Mouse (Mus musculus) thymus, postnatal 25 days (tissue): ENCODE data around the gene Plscr4.

ENCODE experiments used
- DNase-seq: peaks from one replicate; pipeline ENCODE4 v3.0.0; 2022

Gene Plscr4

DNA sequence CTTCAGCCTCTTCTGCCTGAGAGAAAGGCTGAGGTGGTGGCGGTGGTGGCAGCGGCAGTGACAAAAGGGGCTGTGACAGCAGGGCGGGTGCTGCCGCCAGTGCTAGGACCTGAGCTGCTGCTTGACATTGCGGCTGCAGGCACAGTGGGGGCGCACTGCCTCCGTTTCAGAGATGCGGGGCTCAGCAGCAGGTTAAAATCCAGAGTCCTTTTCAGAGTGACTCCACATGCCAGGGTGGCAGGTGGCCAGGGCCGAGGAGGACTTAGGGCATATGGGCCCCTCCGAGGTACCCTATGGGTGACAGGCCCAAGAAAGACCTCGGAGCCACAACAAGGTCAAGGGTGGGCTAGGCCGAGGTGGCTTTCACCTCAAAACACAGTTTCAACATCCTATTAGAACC, 59.9 kb downstream of the Plscr4 start:
- DNase-seq, result no peak

DNA sequence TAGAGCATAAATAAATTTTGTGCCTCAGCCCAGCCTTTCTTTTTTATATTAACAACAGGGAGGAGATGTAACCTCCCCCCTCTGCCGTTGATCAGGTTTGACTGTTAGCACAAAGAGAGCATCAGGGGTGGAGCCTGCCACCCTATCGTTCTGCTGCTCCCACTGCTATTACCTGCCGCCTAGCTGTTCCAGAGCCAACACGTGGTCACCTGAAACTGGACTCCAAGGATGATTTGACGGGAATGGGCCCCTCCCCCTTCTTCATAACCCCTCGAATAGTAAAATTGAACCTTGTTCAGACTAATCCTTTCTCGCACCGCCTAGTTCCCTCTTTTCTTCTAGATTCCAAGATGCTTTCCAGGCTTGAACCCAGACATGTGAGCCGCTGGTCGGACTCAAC, 63.6 kb downstream of the Plscr4 start:
- DNase-seq, result no peak

DNA sequence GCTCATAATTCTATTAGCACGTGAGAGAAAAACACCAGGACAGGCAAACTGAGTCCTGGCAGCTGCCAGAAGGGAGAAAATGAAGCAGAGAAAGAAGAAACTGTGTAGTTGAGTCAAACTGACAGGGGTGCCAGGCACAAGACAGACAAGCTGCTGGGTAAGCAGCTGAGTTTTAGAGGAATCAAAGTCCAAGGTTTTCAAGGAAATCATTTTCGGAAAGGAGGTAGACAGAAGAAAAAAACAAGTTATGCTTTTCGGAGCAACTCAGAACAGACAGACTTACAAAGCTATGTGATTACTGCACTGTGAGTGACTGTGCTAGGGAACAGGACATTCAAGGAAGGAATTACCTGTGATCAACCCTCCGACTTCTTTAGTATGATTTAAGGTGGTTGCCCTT, 67.3 kb downstream of the Plscr4 start:
- no peak for DNase-seq

DNA sequence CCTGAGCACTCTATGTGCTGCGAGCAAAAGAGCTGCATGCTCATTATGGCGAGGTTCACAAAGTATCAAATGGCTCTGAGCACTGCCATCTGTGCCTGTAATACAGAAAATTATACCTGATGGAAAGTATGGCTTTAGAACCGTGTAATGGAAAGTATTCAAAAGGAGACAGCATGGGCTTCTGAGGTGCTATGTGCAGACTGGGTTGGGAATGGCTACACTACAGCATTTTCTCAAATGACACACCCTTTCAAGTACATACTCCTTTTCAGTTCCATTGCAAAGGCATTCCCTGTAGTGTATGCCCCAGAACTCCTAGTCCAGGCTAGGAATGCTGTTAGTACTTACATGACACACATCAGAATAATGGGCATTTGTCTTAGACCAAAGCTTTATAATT, 72.9 kb downstream of the Plscr4 start:
- DNase-seq, result no peak

DNA sequence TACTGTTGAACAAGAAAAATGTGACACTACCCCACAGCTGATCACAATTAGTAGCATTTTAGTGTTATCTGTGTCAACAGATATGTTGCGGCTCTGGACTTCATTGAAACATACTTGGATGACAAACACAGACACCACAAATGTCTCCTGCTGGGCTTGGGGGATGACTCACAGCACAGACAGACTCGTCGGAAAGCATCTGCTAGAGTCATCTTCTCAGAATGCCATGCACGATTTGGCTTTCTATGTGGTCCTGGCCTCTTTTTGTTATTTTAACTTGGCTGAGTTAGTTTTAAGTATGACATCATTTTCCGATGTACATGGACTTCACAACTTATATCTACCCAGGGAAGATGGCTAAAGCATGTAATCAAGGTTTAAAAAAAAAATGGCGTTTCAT, 80.6 kb downstream of the Plscr4 start:
- no peak for DNase-seq

DNA sequence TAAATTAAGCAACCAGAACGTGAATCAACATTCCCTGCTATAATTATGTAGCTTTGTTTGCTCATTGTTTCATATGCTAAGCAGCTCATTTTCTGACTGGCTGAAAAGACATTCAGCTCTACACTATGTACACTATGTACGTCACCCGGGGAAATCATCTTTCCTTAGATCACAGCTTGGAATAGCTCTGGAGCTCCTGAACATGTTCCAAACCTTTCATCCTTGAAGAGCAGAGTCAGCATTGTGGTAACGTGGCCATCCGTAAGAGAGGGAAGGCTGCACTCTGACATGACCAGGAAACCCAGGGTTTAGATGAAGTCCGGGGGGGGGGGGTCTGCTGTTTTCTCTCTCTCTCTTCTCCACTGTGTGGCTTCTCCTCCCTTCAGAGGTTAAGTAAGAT, 81.0 kb downstream of the Plscr4 start:
- no peak for DNase-seq
